Mouse (Mus musculus) heart, postnatal 36 days (tissue): ENCODE measurements around the gene Arl15. TPM values are rescaled to one million over a fixed set of nuclear protein-coding genes. Genes with fewer than 3 reads are reported as not detected.

Experiments used
- DNase-seq, 2 experiments: peaks; one replicate each; pipeline ENCODE4 v3.0.0; 2021 to 2022
- intact Hi-C: fragments of 180-260 bp; cut with DNase I; formaldehyde crosslinking; loops from one replicate; pipeline ENCODE4 v1.15.1; 2025
- total RNA-seq, 2 experiments: library from RNA; stranded (reverse); gene quantifications; 2 replicates each; pipeline ENCODE4 v1.2.3; 2021

Arl15 gene
- total RNA-seq, 2 experiments from 2014 or later = 7.5 to 8.1 TPM

- intact Hi-C loops = no loop called here
- no peak for DNase-seq
These were observed 48.4 kb downstream of the Arl15 start for GRCm38 (mm10) chr13:113842411-113843309.

- intact Hi-C loops = no loop called here
These were observed 49.0 kb downstream of the Arl15 start for GRCm38 (mm10) chr13:113843310-113843649.

GRCm38 (mm10) chr13:113843901-113844300, 49.6 kb downstream of the Arl15 start:
- intact Hi-C loops = no loop called here
- no peak for DNase-seq

More at GRCm38 (mm10) chr13:113843310-113843649, 49.0 kb downstream of the Arl15 start:
- DNase-seq = no peak

- DNase-seq = no peak
- intact Hi-C loops = no loop called here
These were observed 50.4 kb downstream of the Arl15 start for GRCm38 (mm10) chr13:113844717-113845116.

GRCm38 (mm10) chr13:113845229-113845628, 50.9 kb downstream of the Arl15 start:
- intact Hi-C loops = no loop called here
- no peak for DNase-seq

GRCm38 (mm10) chr13:113846413-113846812, 52.1 kb downstream of the Arl15 start:
- intact Hi-C loops = no loop called here
- DNase-seq = no peak

- peak; percentile 36 to 56 for DNase-seq
- intact Hi-C loops = no loop called here
These were observed 56.2 kb downstream of the Arl15 start for GRCm38 (mm10) chr13:113850431-113851034.

- intact Hi-C loops = no loop called here
- DNase-seq = no peak
These were observed 57.5 kb downstream of the Arl15 start for GRCm38 (mm10) chr13:113851602-113852375.

GRCm38 (mm10) chr13:113852376-113852666, 58.0 kb downstream of the Arl15 start:
- intact Hi-C loops = no loop called here
- no peak for DNase-seq

- DNase-seq = no peak
- intact Hi-C loops = no loop called here
These were observed 59.8 kb downstream of the Arl15 start for GRCm38 (mm10) chr13:113854146-113854545.

- intact Hi-C loops = no loop called here
- no peak for DNase-seq
These were observed 60.4 kb downstream of the Arl15 start for GRCm38 (mm10) chr13:113854551-113855312.

- DNase-seq = no peak
- intact Hi-C loops = no loop called here
These were observed 62.6 kb downstream of the Arl15 start for GRCm38 (mm10) chr13:113856946-113857345.

- intact Hi-C loops = no loop called here
- no peak for DNase-seq
These were observed 64.5 kb downstream of the Arl15 start for GRCm38 (mm10) chr13:113858667-113859391.

- intact Hi-C loops = no loop called here
- no peak for DNase-seq
These were observed 65.1 kb downstream of the Arl15 start for GRCm38 (mm10) chr13:113859392-113859776.

GRCm38 (mm10) chr13:113860816-113861215, 66.5 kb downstream of the Arl15 start:
- no peak for DNase-seq
- intact Hi-C loops = loop anchor here (10.0 kb wide), 1 partner anchor 816 kb away; the partner anchor contains the start of gene Gpx8

- no peak for DNase-seq
- intact Hi-C loops = loop anchor here (10.0 kb wide), 1 partner anchor 816 kb away; the partner anchor contains the start of gene Gpx8
These were observed 66.9 kb downstream of the Arl15 start for GRCm38 (mm10) chr13:113861231-113861630.

- no peak for DNase-seq
- intact Hi-C loops = loop anchor here (10.0 kb wide), 1 partner anchor 818 kb away; the partner anchor contains the start of gene Gpx8
These were observed 68.6 kb downstream of the Arl15 start for GRCm38 (mm10) chr13:113862951-113863350.

GRCm38 (mm10) chr13:113863688-113864087, 69.4 kb downstream of the Arl15 start:
- no peak for DNase-seq

GRCm38 (mm10) chr13:113864278-113864677, 70.0 kb downstream of the Arl15 start:
- no peak for DNase-seq
- intact Hi-C loops = loop anchor here (2.0 to 10.0 kb wide), 2 partner anchors 223 to 819 kb away; partner anchors contain the start of gene Gpx8

More at GRCm38 (mm10) chr13:113863688-113864087, 69.4 kb downstream of the Arl15 start:
- intact Hi-C loops = loop anchor here (2.0 to 10.0 kb wide), 2 partner anchors 223 to 819 kb away; partner anchors contain the start of gene Gpx8
